Mouse (Mus musculus) ES-E14 (cell line): ENCODE results near the gene Rnf135. TPM values are rescaled to one million over a fixed set of nuclear protein-coding genes. Genes with fewer than 3 reads are reported as not detected.

Source experiments
- DNase-seq: peaks from one replicate; pipeline ENCODE4 v3.0.0-alpha.2; 2013; ENCODE audit warnings: low read depth, low spot score
- H3K27ac ChIP-seq: 2 replicates; pipeline ENCODE4 v1.5.1; 2012; ENCODE audit warnings: low read depth, mild to moderate bottlenecking, low read length, moderate library complexity, mixed read lengths; ENCODE audit not compliant: poor library complexity, insufficient read depth, severe bottlenecking
- H3K36me3 ChIP-seq: 2 replicates; pipeline ENCODE4 v1.6.1; 2012; ENCODE audit warnings: mild to moderate bottlenecking, low read length, moderate library complexity, mixed read lengths; ENCODE audit not compliant: control insufficient read depth, poor library complexity, insufficient read depth, severe bottlenecking
- H3K4me1 ChIP-seq, 2 experiments: fragments of 150-350 bp in 1 of 2; sonication (generic) in 1 of 2; 2 replicates each; pipeline ENCODE4 v1.6.1; 2012; ENCODE audit warnings: low read length in 2 of 2, mild to moderate bottlenecking in 1 of 2, mixed read lengths in 1 of 2; ENCODE audit not compliant: control insufficient read depth in 2 of 2, insufficient read depth in 2 of 2, poor library complexity in 1 of 2
- H3K4me3 ChIP-seq, 2 experiments: fragments of 150-350 bp in 1 of 2; sonication (generic) in 1 of 2; 2 replicates each; pipeline ENCODE4 v1.5.1; 2012; ENCODE audit warnings: low read length in 2 of 2, low read depth in 1 of 2, mild to moderate bottlenecking in 1 of 2, mixed read lengths in 1 of 2; ENCODE audit not compliant: insufficient read depth in 1 of 2, poor library complexity in 1 of 2, severe bottlenecking in 1 of 2
- H3K9ac ChIP-seq: 2 replicates; pipeline ENCODE4 v1.6.1; 2012; ENCODE audit warnings: low read depth, mild to moderate bottlenecking, low read length, mixed read lengths; ENCODE audit not compliant: poor library complexity, insufficient read depth, severe bottlenecking
- H3K9me3 ChIP-seq: fragments of 150-350 bp; sonication (generic); 2 replicates; pipeline ENCODE4 v1.6.1; 2012; ENCODE audit warnings: low read depth, mild to moderate bottlenecking, low read length; ENCODE audit not compliant: control insufficient read depth, insufficient read depth
- CHD2 ChIP-seq: IDR thresholded peaks from 2 replicates; pipeline ENCODE4 v1.6.1; 2014; ENCODE audit warnings: mild to moderate bottlenecking, low read depth, low read length, inconsistent platforms
- HCFC1 ChIP-seq: IDR thresholded peaks from 2 replicates; pipeline ENCODE4 v1.6.1; 2012; ENCODE audit warnings: low read length, inconsistent platforms, borderline replicate concordance; ENCODE audit not compliant: insufficient read depth
- MAFK ChIP-seq: IDR thresholded peaks from 2 replicates; pipeline ENCODE4 v1.6.1; 2014; ENCODE audit warnings: mild to moderate bottlenecking, low read depth, low read length, inconsistent platforms; ENCODE audit not compliant: insufficient read depth
- ZC3H11A ChIP-seq: IDR thresholded peaks from 2 replicates; pipeline ENCODE4 v1.6.1; 2012; ENCODE audit warnings: low read depth, mild to moderate bottlenecking, inconsistent platforms, low read length, borderline replicate concordance
- ZNF384 ChIP-seq: IDR thresholded peaks from 2 replicates; pipeline ENCODE4 v1.6.1; 2012; ENCODE audit warnings: low read depth, low read length, inconsistent platforms
- in situ Hi-C, 2 experiments: fragments of 600-800 bp; cut with MboI; formaldehyde crosslinking; loops; one replicate each; pipeline ENCODE4 v1.15.1; 2025; ENCODE audit warnings: low sequenced_read_pairs in 2 of 2, inconsistent platforms in 1 of 2; ENCODE audit not compliant: unreplicated experiment in 2 of 2
- total RNA-seq: library from RNA; depleted of rRNA; stranded (reverse); fragments of 300-350 nt; gene quantifications from 2 replicates; pipeline ENCODE4 v1.2.3, GENCODE M21; 2012; rRNA removed

Gene Rnf135
- 3.4 and 5.2 TPM in 2 replicates for total RNA-seq

DNA sequence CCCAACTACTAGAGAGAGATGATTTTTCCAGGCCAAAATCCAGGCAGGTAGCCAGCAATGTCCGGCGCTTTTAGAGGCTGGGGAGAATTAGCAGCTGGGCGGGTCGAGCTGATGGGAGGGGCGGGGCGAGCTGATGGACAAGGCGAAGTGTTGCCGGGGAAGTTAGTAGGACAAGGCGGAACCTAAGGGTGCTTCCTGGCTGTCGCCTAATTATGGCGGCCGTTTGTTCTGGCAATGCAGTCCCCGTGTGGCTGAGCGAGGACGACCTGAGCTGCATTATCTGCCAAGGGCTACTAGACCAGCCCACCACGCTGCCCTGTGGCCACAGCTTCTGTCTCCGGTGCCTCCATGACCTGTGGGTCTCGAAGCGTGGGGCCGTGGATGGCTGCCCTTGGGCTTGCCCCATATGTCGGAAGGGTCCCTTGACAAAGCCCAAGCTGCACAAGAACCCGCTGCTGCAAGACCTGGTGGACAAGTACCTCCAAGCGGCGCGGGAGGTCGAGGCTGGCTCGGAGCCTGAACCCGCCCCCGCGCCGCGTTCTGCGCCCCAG, at the start of gene Rnf135:
Gene Rnf135 (plus strand): TSS at position 147 of the 551 bp plus-strand sequence.
- Histone ChIP-seq H3K4me3 (peak within 1 kb of the TSS; percentile 84 to 87), H3K36me3 (no peaks in the 10 kb centered on the region), H3K27ac (peak within 1 kb of the TSS; percentile 71), H3K4me1 (0 out of 4 replicates have a peak, but pooled peaks cover 0 to 3% of the 10 kb centered on the region in 2 experiments), H3K9me3 (no peaks in the 10 kb centered on the region), H3K9ac (peak within 1 kb of the TSS; percentile 88)
- DNase-seq, result peak; percentile 78
- in situ Hi-C loops, result no loop called here
- TF ChIP-seq ZC3H11A, result no peak
- no peak for TF ChIP-seq CHD2
- TF ChIP-seq MAFK, result no peak
- TF ChIP-seq ZNF384, result no peak
- no peak for TF ChIP-seq HCFC1

DNA sequence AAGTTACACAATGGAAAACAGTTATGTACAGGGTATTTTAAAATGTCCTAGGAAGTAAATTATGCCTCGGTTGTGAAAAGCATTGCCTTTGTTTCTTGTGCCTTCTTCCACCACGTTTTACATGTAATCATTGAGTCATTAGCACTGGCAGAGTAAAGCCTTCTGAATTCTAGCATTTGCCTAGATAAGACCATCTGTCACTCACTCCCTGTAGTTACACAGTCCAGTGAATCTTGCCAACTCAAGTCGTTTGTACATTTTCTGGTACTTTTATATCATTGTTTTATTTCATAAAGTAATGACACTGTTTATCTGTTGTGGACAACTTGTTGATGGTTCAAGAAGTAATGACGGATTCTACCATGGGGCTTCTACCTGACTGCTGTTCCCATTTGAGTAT, 48.9 kb upstream of the Rnf135 start:
- peaks cover 7% of the 10 kb centered on the region for H3K36me3 ChIP-seq
- no peaks in the 10 kb centered on the region for H3K9me3 ChIP-seq
- no peak overlapping the region for H3K4me3 ChIP-seq
- peaks cover 12 to 32% of the 10 kb centered on the region in 2 experiments for H3K4me1 ChIP-seq
- in situ Hi-C loops, result no loop called here
- TF ChIP-seq HCFC1 (no peak), CHD2 (no peak), ZC3H11A (no peak), ZNF384 (no peak), MAFK (no peak)
- no peak overlapping the region; the same call in 1 of the 2 replicates for H3K27ac ChIP-seq
- no peak overlapping the region for H3K9ac ChIP-seq
- DNase-seq, result no peak

DNA sequence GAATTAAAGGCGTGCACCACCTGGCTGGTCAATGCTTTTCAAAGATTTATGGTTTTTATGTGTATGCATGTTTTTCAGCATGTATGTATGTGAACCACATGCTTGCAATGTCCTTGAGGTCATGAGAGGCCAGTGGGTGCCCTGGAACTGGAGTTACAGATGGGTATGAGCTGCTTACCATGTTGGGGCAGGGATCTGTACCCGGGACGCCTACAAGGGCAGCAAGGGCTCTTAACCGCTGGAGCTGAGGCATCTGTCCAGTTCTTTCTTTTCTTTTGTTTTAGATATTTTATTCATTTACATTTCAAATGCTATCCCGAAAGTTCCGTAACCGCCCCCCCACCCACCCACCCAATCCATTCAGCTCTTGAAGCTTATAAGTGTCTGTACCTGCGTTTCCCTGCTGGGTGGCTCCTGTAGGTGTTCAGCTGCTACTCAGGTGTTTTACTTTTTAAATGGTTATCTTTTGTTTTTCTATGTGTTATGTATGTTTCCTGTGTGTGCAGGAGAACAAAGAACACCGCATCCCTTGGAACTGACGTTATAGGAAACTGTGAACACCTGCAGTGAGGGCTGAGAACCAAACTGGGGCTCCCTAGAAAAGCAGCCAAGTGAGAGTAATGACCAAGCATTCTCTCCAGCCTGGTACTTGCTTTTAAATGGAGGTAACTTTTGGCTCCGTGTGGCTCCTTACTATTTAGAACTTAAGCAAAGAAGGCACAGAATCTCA, 47.5 kb upstream of the Rnf135 start:
- no peak for TF ChIP-seq CHD2
- peak; percentile 59; the same call in 1 of the 2 replicates for TF ChIP-seq MAFK
- no peak overlapping the region for H3K9ac ChIP-seq
- H3K36me3 ChIP-seq, result peaks cover 7% of the 10 kb centered on the region
- H3K4me1 ChIP-seq, result peaks cover 12 to 32% of the 10 kb centered on the region in 2 experiments
- in situ Hi-C loops, result no loop called here
- peak; percentile 52 for DNase-seq
- no peaks in the 10 kb centered on the region for H3K9me3 ChIP-seq
- peak overlapping the region; percentile 12 to 35; a peak in 2 of 4 replicates for H3K4me3 ChIP-seq
- H3K27ac ChIP-seq, result peak overlapping the region; percentile 73

DNA sequence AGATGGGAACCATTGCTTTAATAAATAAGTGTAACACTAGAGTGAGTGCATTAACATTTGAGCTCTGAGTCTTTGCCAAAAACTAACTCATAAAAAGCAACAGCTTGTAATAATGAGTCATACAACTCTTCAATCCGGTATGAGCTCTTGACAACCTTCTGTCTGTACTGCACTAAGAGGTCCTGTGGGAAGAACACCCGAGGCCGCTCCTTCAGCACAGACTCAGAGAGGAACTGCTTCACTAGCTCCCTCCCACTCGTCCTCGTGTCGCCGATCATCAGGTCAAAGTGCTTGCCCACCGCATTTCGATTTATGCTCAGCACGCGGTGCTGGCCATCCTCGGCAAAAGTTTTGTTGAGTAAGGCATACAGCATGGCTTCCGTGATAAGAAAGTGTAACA, 46.9 kb upstream of the Rnf135 start:
- Histone ChIP-seq H3K4me3 (peak overlapping the region; percentile 12 to 26), H3K4me1 (peaks cover 12 to 32% of the 10 kb centered on the region in 2 experiments; a peak in 3 of 4 replicates), H3K36me3 (peaks cover 7% of the 10 kb centered on the region; the same call in 1 of the 2 replicates), H3K9me3 (no peaks in the 10 kb centered on the region), H3K9ac (peak overlapping the region; percentile 8), H3K27ac (peak overlapping the region; percentile 73)
- TF ChIP-seq HCFC1, result no peak
- TF ChIP-seq MAFK, result 0 out of 2 replicates have a peak, but pooled peaks have one; percentile 5
- DNase-seq, result no peak
- in situ Hi-C loops, result no loop called here
